Mouse (Mus musculus) naive thymus-derived CD4-positive, alpha-beta T cell, adult 5 months (primary cell): ENCODE data around the gene Tor3a. TPM values are rescaled to one million over a fixed set of nuclear protein-coding genes. Genes with fewer than 3 reads are reported as not detected.

Experiments used
- polyA plus RNA-seq: library from polyadenylated mRNA; unstranded; fragments of 100-300 nt; shearing (Covaris generic); gene quantifications from one replicate; pipeline ENCODE4 v1.2.1, GENCODE M21; 2017

The Tor3a gene
- polyA plus RNA-seq, result 12.8 TPM

GRCm38 (mm10) chr1:156674195-156675000, at the start of gene Tor3a:
TSS of gene Tor3a (minus strand) at chr1:156674356.

GRCm38 (mm10) chr1:156718950-156719805, 45.0 kb upstream of the Tor3a start, which contains the start of gene Fam20b:
TSS of gene Fam20b (minus strand) at chr1:156719086.

Other genes starting within 250 kb of the Tor3a start
- gene Soat1, start 200.0 kb downstream of the Tor3a start, polyA plus RNA-seq, result 26.5 TPM
- gene Gm10031, start 150.3 kb downstream of the Tor3a start, polyA plus RNA-seq, result 0.82 TPM
- gene Abl2, start 115.6 kb downstream of the Tor3a start, polyA plus RNA-seq, result 14.3 TPM
- gene Fam20b, start 44.7 kb upstream of the Tor3a start, polyA plus RNA-seq, result 18.9 TPM
- 0.49 TPM for gene Angptl1, start 164.2 kb upstream of the Tor3a start, polyA plus RNA-seq